Mouse (Mus musculus) erythroblast, adult 5-6 weeks (primary cell): ENCODE data around the gene Cmip. TPM values are rescaled to one million over a fixed set of nuclear protein-coding genes. Genes with fewer than 3 reads are reported as not detected.

Experiments
- ATAC-seq: replicated peaks from 2 replicates; pipeline ENCODE4 v1.8.0; 2016; ENCODE audit warnings: moderate number of reproducible peaks, mild to moderate bottlenecking, moderate TSS enrichment, inconsistent platforms; ENCODE audit not compliant: poor library complexity, low FRiP score, severe bottlenecking
- total RNA-seq, 2 experiments: library from RNA; stranded (forward) in 1 of 2; stranded (reverse) in 1 of 2; fragments of 150-400 nt in 1 of 2; fragments of 200-764, 138-1000 nt in 1 of 2; gene quantifications; 2 replicates each; pipeline versions ENCODE4 v1.2.3 to v1.2.4; 2015 to 2017; ENCODE audit warnings: low replicate concordance in 2 of 2

Cmip gene
- total RNA-seq, 2 experiments from 2014 or later: 23.0 to 34.8 TPM

DNA sequence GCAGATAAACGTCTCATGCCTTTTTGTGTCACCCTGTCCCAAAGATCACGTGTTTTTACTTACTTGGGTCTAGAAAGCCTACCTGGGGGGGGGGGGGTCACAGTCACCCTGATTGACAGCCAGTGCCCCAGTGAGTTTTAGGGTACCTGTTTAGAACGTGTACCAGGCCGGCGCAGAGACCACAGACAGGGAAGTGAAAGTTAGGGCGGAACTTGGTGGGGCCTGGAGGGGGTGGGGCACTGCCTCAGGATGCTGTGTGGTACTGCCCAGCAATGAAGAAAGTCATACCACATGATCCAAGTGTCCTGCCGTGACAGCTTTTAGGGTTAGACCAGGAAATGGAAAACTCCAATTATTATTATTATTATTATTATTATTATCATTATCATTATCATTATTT, 219.0 kb downstream of the Cmip start:
- ATAC-seq: no peak

DNA sequence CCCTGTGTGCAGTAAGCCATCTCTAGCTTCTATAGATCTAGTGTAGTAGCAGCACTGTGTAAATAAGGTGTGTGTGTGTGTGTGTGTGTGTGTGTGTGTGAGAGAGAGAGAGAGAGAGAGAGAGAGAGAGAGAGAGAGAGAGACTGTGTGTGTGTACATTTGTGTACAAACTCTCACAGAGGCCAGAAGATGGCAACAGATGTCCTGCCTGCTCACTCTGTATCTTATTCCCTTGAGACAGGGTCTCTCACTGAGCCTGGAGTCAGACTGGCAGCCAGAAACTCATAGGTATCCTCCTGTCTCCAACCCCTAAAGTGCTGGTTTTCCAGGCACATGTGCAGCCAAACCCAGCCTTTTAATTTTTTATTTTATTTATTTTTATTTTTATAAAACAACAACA, 221.2 kb downstream of the Cmip start:
- no peak for ATAC-seq

DNA sequence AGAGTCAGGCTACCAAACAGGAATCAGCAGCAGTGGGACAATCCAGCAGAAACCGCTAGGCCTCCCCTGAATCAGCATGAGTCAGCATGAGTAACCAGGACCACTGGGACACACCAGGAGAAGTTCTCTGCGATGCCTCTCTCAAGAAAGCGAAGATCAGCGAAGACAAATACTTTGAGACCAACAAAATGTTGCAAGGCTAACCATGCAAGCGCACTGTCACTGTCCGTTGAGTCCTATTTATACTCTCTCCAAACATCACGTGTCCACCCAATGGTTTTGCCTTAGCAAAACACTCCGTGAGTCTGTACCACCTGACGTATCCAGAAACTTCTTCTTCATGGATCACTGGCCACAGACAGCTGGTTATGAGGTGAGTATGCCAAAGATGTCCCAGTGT, 223.1 kb downstream of the Cmip start:
- no peak for ATAC-seq

DNA sequence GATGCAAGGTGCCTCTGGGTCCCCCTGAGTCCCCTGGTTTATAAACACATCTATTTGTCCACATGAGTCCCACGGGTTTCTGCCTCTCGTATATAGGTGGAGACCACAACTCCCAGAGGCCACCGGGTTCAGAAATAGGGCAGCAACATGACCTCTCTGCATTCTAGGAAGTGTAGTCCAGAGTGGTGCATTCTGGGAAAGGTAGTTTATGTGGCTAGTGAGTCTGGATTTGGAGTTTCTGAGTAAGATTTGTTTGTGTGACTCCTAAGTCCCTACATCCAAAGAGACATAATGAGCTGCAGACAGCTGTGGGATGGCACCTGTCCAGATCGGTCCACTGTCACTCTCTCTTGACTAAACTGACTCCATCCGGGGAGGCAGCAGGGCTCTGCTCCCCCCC, 223.7 kb downstream of the Cmip start:
- no peak for ATAC-seq

DNA sequence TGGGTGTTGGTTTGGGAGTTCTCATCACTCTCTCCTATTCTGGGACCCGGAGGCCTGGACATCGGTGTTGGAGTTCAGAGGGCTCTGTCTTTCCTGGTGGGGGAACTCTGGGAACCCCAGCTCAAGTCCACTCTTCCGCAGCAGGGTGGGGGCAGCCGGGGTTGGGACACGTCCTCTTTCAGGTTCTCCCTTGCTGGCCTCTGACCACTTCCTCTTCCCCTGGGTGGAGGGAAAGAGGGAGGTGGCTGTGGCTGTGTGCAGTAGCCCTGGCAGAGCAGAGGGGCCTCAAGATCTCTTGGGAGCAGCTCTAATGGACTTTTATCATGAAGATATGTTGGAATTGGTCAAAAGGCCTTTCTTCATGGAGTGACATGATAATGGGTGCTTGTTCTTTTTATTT, 225.0 kb downstream of the Cmip start:
- ATAC-seq: no peak

DNA sequence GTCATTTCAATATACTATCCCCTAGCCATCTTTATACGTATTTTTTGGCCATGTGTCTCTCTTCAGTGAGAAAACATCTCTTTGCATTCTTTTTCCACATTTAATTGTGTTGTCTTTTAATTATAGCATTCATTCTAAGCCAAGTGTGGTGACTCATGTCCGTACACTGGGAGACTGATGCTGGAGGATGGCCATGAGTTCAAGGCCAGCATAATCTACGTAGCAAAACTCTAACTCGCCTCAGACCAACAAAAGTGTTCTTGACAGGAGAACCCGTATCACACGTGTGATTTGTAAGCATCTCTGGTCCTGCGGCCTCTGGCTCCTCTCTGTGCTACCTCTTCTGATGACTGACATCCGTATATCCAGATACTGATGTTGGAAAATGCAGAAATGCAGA, 227.9 kb downstream of the Cmip start:
- ATAC-seq: no peak

DNA sequence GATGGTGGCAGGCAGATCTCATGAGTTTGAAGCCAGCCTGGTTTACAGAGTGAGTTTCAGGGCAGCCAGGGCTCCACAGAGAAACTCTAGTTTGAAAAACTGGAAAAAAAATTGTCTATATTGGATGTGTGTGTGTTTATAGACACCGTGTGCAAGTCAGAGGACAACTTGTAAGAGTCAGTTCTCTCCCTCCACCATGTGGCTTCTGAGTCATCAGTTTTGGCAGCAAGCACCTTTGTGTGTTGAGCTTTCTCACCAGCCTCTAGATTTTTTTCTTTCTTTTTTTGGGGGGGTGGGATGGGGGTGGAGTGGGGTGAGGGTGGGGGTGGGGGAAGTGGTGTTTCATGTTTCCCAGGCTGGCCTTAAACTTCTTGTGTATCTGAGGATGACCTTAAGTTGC, 228.5 kb downstream of the Cmip start:
- ATAC-seq: no peak

DNA sequence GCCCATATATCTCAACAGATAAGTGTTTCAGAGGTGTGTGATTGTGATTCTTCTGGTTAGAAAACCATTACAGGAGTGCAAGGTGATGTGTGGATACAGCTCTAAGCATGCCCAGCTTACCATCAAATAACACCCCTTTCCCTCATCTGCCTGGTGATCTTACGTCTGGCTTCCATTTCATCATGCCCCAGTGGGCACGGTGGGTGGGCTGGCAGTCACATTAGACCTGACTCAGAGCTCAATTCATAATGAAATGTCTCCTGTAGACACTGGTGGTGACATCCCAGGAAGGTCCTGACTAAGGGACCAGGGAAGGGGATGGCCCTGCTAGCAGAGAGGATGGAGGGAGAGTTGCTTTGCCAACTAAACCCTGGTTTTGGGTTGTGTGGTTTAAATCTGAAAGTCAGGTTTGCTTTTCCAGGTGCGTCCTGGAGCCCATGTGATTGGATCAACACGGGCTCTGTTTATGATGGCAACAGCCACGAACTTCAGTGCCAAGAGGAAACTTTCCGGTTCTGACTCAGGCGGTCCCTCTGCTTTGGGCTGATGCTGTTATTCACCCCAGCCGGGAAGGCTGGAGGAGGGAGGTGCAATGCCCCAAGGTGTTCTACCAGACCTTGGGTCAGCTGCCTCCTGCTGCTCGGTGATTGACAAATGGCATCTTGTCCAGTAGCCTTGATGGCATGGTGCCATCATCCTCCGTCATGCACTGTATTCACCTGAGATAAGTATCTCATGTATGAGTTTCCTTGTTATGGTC, 231.6 kb downstream of the Cmip start:
- no peak for ATAC-seq

DNA sequence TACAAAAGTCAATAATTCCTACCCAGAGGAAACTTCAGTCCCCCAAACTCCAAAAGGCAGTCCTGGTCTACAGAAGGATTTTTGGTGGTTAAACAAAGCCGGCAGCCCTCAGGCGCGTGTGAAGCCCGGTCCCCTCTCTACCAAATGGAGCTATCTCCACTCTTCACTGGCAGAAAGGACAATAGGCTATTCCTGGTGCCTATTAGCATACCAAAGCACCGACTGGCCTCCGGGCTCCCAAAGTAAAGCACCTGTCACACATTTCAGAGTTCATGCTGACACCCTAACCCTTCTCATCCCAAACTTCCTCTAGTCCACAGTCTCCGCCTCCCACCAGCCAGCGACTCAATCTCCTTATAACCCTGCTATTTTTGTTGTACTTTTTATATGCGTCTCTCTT, 236.7 kb downstream of the Cmip start:
- no peak for ATAC-seq

DNA sequence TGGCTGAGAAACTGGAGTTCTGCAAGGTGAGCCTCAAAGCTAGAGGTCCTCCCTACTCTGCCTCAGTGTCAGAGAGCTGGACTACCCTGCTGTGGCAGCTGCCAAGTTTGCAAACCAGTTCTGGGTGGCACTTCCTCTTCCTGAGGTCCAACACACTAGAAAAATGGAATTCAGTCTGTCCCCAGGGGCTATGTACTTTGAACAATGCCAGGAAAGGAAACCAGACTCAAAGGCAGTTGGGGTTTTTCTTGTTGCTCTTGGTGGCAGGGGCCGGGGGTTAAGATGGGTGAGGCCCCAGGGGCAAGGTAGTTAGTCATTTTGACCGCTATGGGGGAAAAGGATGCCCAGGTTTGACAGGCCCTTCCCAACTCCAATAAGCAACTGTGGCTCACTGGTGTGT, 238.0 kb downstream of the Cmip start:
- ATAC-seq: no peak

DNA sequence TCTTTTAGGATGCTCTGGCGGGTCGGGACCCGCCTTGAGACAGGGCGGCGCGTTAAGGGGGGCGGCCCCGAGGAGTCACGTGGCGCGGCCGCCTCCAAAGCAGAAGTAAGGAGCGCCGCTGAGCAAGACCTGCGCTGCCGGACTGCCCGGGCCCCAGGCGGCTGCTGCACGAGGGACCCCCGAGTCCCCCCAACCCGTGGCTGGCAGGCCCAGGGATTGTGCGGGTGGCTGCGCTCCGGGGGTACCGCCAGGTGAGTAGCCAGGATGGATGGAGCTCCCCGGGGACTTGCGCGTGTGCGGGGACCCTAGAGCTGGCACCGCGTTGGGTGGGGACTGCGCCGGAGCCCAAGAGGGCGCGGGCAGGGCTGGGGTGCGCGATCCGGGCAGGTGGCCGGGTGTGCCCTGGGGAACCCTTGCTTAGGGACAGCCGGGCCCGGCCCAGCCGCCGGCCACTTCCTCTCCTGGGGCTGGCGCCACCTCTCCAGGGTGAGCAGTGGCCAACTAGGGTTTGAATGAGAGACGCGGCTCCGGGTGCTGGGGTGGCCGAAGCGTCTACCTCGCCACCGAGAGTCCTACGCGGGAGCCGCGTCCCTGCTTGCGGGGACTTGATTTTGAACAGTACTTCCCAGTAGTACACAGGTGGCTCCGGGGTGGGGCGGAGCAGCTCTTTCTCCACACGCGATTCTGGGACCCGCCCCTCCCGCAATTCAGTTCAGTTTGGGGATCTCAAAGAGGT, 241.5 kb downstream of the Cmip start, which contains the start of gene Plcg2:
Gene Plcg2, plus strand, starts transcription at position 113 of the 736 bp plus-strand sequence.
- no peak for ATAC-seq

DNA sequence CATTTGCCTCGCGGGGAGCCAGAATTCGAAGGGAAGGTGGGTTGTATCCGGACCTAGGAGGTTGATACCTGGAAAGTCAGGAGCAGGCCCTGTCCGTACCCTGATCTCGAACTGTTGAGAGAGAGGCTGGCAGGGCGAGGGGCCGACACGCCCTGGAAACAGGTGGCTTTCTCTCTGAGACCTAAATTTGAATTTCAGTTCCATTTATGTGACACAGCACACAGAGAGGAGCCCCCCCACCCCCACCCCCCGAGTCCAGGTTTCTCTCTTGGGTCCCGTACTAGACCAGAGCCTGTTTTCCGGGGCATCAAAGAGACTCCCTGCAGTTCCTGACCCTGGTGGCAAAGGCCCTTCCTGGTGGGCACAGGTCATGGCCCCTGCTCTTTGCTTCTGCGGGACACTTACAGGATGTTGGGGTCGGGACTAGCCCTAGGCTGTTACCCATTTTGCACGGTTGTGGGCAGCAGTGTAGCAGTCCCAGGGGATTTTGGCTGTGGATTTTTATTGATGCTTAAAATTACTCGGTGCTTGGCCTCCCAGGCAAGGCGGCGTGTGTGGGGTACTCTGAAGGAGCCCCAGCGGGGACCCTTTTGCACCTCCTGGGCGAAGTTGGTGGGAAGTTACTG, 242.2 kb downstream of the Cmip start:
- ATAC-seq: no peak

DNA sequence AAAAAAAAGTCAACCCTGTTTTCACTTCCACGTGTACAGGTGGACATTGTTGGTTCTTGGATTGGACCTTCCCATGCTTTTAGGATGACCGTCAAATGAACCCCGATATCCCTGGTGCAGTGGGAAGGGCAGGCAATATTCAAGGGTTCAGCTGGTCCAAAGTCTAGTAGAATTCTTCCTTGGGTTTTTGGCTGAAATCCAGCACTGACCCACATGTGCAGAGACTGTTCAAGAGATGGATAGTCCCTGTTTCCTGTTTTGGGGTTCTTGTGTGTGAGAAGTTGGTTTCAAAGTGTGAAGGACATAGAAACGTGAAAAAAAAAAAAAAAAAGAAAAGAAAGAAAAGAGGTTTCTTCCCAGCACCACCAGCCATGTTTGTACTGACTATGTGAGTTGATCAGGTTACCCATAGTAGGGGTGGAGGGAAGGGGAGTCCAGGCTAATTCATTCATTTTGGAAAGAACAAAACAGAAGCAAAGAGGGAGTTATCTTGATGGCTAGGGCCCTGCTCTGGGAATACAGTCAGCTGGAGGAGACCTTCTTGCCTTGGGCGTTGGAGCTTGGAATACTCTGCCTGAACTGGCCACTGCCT, 243.5 kb downstream of the Cmip start:
- ATAC-seq: no peak

DNA sequence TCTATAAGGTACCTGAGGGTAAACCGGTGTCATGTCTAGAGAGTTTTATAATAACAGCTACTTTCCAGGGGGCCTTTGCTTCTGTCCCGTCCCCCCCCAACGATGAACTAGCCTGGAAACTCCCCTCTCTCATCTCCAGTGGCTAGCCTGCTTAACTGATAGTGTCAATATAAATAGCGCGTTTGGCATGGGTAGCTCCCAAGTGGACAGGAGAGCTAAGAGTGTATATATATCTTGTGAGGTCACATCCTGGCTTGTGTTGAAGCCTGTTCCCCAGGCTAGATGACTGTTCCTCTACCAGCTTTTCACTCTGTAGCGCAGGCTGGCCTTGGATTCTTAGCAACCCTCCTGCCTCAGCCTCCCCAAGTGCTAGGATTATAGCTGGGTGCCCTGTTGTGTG, 244.5 kb downstream of the Cmip start:
- no peak for ATAC-seq

DNA sequence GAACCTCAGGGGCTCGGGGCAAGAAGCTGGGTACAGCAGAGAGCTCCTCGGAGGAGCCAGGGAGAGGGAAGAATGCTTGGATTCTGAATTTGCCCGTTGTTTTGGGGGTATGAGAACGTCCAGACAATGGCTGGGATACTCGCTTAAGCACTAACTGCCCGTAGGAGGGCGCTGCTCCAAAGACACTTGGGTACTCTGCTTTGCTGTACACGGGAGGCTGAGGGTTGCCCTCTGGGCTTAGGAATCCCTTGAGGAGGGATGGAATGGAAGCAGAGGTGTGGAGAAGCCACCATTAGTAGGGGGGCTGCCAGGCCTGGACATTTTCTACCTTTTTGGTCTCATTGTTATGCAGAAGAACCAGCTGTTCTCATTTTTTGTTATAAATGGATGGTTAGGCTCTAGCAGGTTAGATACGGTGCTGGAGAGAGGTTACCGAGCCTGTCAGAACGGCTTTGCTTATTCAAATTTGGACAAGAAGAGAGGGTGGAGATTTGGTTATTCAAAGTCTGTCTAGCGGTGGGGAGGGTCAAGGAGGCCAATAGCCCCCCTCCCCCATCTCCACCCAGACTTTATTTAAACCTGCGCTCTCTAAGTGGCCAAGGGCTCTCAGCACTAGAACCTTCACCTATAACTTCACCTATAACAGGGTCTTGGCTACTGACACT, 246.7 kb downstream of the Cmip start:
- no peak for ATAC-seq

DNA sequence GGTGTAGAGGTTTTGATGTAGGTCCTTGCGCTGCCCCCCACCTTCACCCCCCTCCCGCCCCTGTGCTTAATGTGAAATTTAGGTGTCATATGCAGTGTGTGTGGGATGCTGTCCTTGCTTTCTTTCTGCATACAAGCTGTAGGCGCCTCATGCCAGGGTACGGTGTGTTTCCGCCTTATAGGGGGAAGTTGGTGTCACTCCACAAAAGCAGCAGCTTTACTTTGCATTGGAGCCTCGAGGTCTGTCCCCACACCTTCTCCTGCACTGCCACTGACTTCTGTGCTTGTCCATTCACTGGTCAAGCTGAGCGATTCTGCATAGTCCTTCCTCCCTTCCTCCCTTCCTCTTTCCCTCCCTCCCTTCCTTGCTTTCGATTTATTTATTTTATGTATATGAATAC, 250.8 kb downstream of the Cmip start:
- ATAC-seq: no peak
